Mouse (Mus musculus) hindbrain, embryonic 11.5 days (tissue): Measurements from ENCODE around the gene Pdcd4. TPM values are rescaled to one million over a fixed set of nuclear protein-coding genes. Genes with fewer than 3 reads are reported as not detected.

ENCODE experiments used
- ATAC-seq: fragments of 200-750 bp; cut with Nextera tagmentation; 2 replicates; pipeline ENCODE4 v1.8.0; 2017; ENCODE audit warnings: mild to moderate bottlenecking, moderate TSS enrichment, moderate library complexity; ENCODE audit not compliant: low FRiP score
- DNase-seq: peaks from one replicate; pipeline ENCODE4 v3.0.0-alpha.2; 2015; ENCODE audit warnings: low spot score
- H3K27ac ChIP-seq: fragments of 300-500 bp; sonication (generic); 2 replicates; pipeline ENCODE4 v1.5.1; 2014; ENCODE audit warnings: mild to moderate bottlenecking, low read depth, low read length
- H3K27me3 ChIP-seq: fragments of 300-500 bp; sonication (generic); 2 replicates; pipeline ENCODE4 v1.6.1; 2014; ENCODE audit warnings: mild to moderate bottlenecking, low read length, moderate library complexity, mixed read lengths; ENCODE audit not compliant: control insufficient read depth, insufficient read depth
- H3K36me3 ChIP-seq: fragments of 300-500 bp; sonication (generic); 2 replicates; pipeline ENCODE4 v1.6.1; 2014; ENCODE audit warnings: mild to moderate bottlenecking, low read length, moderate library complexity, mixed read lengths; ENCODE audit not compliant: control insufficient read depth, insufficient read depth
- H3K4me1 ChIP-seq: fragments of 300-500 bp; sonication (generic); replicated peaks from 2 replicates; pipeline ENCODE4 v1.6.1; 2014; ENCODE audit warnings: low read length, mixed read lengths; ENCODE audit not compliant: control insufficient read depth, insufficient read depth
- H3K4me2 ChIP-seq: fragments of 300-500 bp; sonication (generic); replicated peaks from 2 replicates; pipeline ENCODE4 v1.6.1; 2014; ENCODE audit warnings: mild to moderate bottlenecking, low read depth, low read length
- H3K4me3 ChIP-seq: fragments of 300-500 bp; sonication (generic); 2 replicates; pipeline ENCODE4 v1.5.1; 2014; ENCODE audit warnings: low read depth, low read length
- H3K9ac ChIP-seq: fragments of 300-500 bp; sonication (generic); 2 replicates; pipeline ENCODE4 v1.6.1; 2014; ENCODE audit warnings: low read depth, low read length
- H3K9me3 ChIP-seq: fragments of 300-500 bp; sonication (generic); 2 replicates; pipeline ENCODE4 v1.6.1; 2016; ENCODE audit warnings: low read length; ENCODE audit not compliant: control insufficient read depth
- WGBS: fragments of 180-500 bp; shearing (Covaris S2); extraction: QIAGEN DNeasy Blood & Tissue Kit; methylation state at CpG from one replicate; pipeline ENCODE4 v1.1.7; 2014; 5-methylcytosine and 5-hydroxymethylcytosine counted together
- polyA plus RNA-seq: library from polyadenylated mRNA; unstranded; fragments of >200 nt; fragmentation: Nextera tagmentation; extraction: Ambion mirVana; gene quantifications from 2 replicates; pipeline ENCODE4 v1.2.1, GENCODE M21; 2014

Gene Pdcd4
- polyA plus RNA-seq, 1 experiment from 2014 or later = 82.4 TPM

GRCm38 (mm10) chr19:53855781-53856180 lies 36.2 kb upstream of the Pdcd4 start:
- H3K4me3 ChIP-seq = no peak overlapping the region
- no peak overlapping the region for H3K9ac ChIP-seq
- H3K4me2 ChIP-seq = no peak overlapping the region
- H3K9me3 ChIP-seq = no peaks in the 10 kb centered on the region
- DNase-seq (no peak), ATAC-seq (no peak)
- WGBS = 91% methylated on average over 5 of the region's 5 CpGs
- no peak overlapping the region for H3K27ac ChIP-seq
- peaks cover 6% of the 10 kb centered on the region; the same call in 1 of the 2 replicates for H3K4me1 ChIP-seq
- H3K36me3 ChIP-seq = no peaks in the 10 kb centered on the region
- H3K27me3 ChIP-seq = no peaks in the 10 kb centered on the region

GRCm38 (mm10) chr19:53856794-53857193 lies 35.2 kb upstream of the Pdcd4 start:
- H3K27me3 ChIP-seq = no peaks in the 10 kb centered on the region
- 79% methylated on average over 9 of the region's 9 CpGs for WGBS
- H3K27ac ChIP-seq = no peak overlapping the region
- no peak overlapping the region for H3K4me2 ChIP-seq
- peaks cover 6% of the 10 kb centered on the region; the same call in 1 of the 2 replicates for H3K4me1 ChIP-seq
- H3K9me3 ChIP-seq = no peaks in the 10 kb centered on the region
- no peak for DNase-seq
- no peak for ATAC-seq
- no peak overlapping the region for H3K9ac ChIP-seq
- H3K4me3 ChIP-seq = no peak overlapping the region
- H3K36me3 ChIP-seq = no peaks in the 10 kb centered on the region

GRCm38 (mm10) chr19:53857962-53858361 lies 34.1 kb upstream of the Pdcd4 start:
- no peaks in the 10 kb centered on the region for H3K27me3 ChIP-seq
- H3K4me1 ChIP-seq = peaks cover 1% of the 10 kb centered on the region; the same call in 1 of the 2 replicates
- H3K9me3 ChIP-seq = no peaks in the 10 kb centered on the region
- no peak overlapping the region for H3K27ac ChIP-seq
- no peak overlapping the region for H3K4me2 ChIP-seq
- H3K9ac ChIP-seq = no peak overlapping the region
- no peak for DNase-seq
- 84% methylated on average over 6 of the region's 6 CpGs for WGBS
- H3K36me3 ChIP-seq = no peaks in the 10 kb centered on the region
- no peak for ATAC-seq
- no peak overlapping the region for H3K4me3 ChIP-seq

GRCm38 (mm10) chr19:53859149-53859548 lies 32.9 kb upstream of the Pdcd4 start:
- H3K4me3 ChIP-seq = no peak overlapping the region
- no peak overlapping the region for H3K27ac ChIP-seq
- no peak overlapping the region for H3K9ac ChIP-seq
- ATAC-seq = no peak
- 43% methylated on average over 8 of the region's 9 CpGs for WGBS
- H3K9me3 ChIP-seq = no peaks in the 10 kb centered on the region
- no peaks in the 10 kb centered on the region for H3K27me3 ChIP-seq
- no peak overlapping the region for H3K4me2 ChIP-seq
- H3K4me1 ChIP-seq = no peaks in the 10 kb centered on the region
- DNase-seq = no peak
- no peaks in the 10 kb centered on the region for H3K36me3 ChIP-seq

GRCm38 (mm10) chr19:53859593-53859992 lies 32.4 kb upstream of the Pdcd4 start:
- Histone ChIP-seq H3K9me3 (no peaks in the 10 kb centered on the region), H3K36me3 (no peaks in the 10 kb centered on the region), H3K4me2 (no peak overlapping the region), H3K9ac (no peak overlapping the region), H3K4me3 (no peak overlapping the region), H3K27ac (no peak overlapping the region), H3K4me1 (no peaks in the 10 kb centered on the region), H3K27me3 (no peaks in the 10 kb centered on the region)
- DNase-seq = no peak
- ATAC-seq = no peak
- 61% methylated on average over 7 of the region's 7 CpGs for WGBS

GRCm38 (mm10) chr19:53861346-53861745 lies 30.7 kb upstream of the Pdcd4 start:
- WGBS = 85% methylated on average over 7 of the region's 7 CpGs
- no peaks in the 10 kb centered on the region for H3K27me3 ChIP-seq
- no peak overlapping the region for H3K27ac ChIP-seq
- no peak for DNase-seq
- no peak overlapping the region for H3K4me2 ChIP-seq
- ATAC-seq = no peak
- H3K4me1 ChIP-seq = no peaks in the 10 kb centered on the region
- H3K36me3 ChIP-seq = no peaks in the 10 kb centered on the region
- no peaks in the 10 kb centered on the region for H3K9me3 ChIP-seq
- no peak overlapping the region for H3K9ac ChIP-seq
- no peak overlapping the region for H3K4me3 ChIP-seq

- ATAC-seq (no peak), DNase-seq (no peak)
- no peaks in the 10 kb centered on the region for H3K9me3 ChIP-seq
- no peaks in the 10 kb centered on the region for H3K4me1 ChIP-seq
- H3K4me3 ChIP-seq = no peak overlapping the region
- H3K9ac ChIP-seq = no peak overlapping the region
- no peaks in the 10 kb centered on the region for H3K36me3 ChIP-seq
- H3K4me2 ChIP-seq = no peak overlapping the region
- 67% methylated on average over 8 of the region's 8 CpGs for WGBS
- H3K27ac ChIP-seq = no peak overlapping the region
- no peaks in the 10 kb centered on the region for H3K27me3 ChIP-seq
Measured at GRCm38 (mm10) chr19:53862573-53863246, 29.3 kb upstream of the Pdcd4 start.

- no peaks in the 10 kb centered on the region for H3K27me3 ChIP-seq
- H3K36me3 ChIP-seq = no peaks in the 10 kb centered on the region
- no peak for DNase-seq
- no peak overlapping the region for H3K4me2 ChIP-seq
- H3K4me3 ChIP-seq = no peak overlapping the region
- H3K27ac ChIP-seq = no peak overlapping the region
- no peaks in the 10 kb centered on the region for H3K4me1 ChIP-seq
- no peak overlapping the region for H3K9ac ChIP-seq
- no peak for ATAC-seq
- no peaks in the 10 kb centered on the region for H3K9me3 ChIP-seq
Measured at GRCm38 (mm10) chr19:53867238-53867637, 24.8 kb upstream of the Pdcd4 start.

- 94% methylated on average over 6 of the region's 6 CpGs for WGBS
Measured at GRCm38 (mm10) chr19:53868125-53868524, 23.9 kb upstream of the Pdcd4 start.

More at GRCm38 (mm10) chr19:53868125-53868524, 23.9 kb upstream of the Pdcd4 start:
- Histone ChIP-seq H3K36me3 (no peaks in the 10 kb centered on the region), H3K4me2 (no peak overlapping the region), H3K9ac (no peak overlapping the region), H3K4me1 (no peaks in the 10 kb centered on the region), H3K4me3 (no peak overlapping the region), H3K27ac (no peak overlapping the region), H3K9me3 (no peaks in the 10 kb centered on the region), H3K27me3 (no peaks in the 10 kb centered on the region)
- ATAC-seq (no peak), DNase-seq (no peak)
